Mouse (Mus musculus): ENCODE results near the gene Sptbn4. TPM values are rescaled to one million over a fixed set of nuclear protein-coding genes. Genes with fewer than 3 reads are reported as not detected.

Sptbn4 gene
- polyA plus RNA-seq, 1 experiment from 2014 or later, result 0.51 TPM

DNA sequence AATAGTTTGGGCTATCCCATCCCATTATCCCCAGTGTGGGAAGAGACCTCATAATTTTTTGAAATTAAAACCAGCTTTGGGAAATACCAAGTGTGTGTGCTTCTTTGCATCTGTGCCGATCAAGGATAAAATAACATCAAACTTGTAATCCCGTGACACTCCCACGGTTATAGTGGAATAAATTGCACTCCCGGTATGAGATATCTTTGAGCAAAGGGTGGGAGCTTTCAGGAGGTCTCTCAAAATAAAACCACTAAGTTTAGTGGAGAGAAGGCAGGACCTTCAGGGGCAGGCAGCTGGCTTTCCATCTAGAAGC, 42.7 kb upstream of the Sptbn4 start:
- Histone ChIP-seq H3K9me3 (ENCODE audit: low read depth, low read length) (no peaks in the 10 kb centered on the region), H3K27me3 (ENCODE audit: insufficient read depth, low read length) (no peaks in the 10 kb centered on the region), H3K4me3 (ENCODE audit: low read depth, low read length) (peak overlapping the region; percentile 31), H3K4me2 (peak overlapping the region; percentile 55), H3K9ac (peak overlapping the region; percentile 49), H3K36me3 (ENCODE audit: insufficient read depth) (peaks cover 9% of the 10 kb centered on the region), H3K27ac (ENCODE audit: low read depth) (peak overlapping the region; percentile 85), H3K4me1 (ENCODE audit: insufficient read depth) (peaks cover 6% of the 10 kb centered on the region)
- ATAC-seq (ENCODE audit: insufficient read depth) (no peak), DNase-seq (no peak)
- TF ChIP-seq CTCF (IDR thresholded peaks at IDR 0.05; ENCODE audit: low read depth), result no peak
- 23% methylated on average over 4 of the region's 4 CpGs for WGBS

DNA sequence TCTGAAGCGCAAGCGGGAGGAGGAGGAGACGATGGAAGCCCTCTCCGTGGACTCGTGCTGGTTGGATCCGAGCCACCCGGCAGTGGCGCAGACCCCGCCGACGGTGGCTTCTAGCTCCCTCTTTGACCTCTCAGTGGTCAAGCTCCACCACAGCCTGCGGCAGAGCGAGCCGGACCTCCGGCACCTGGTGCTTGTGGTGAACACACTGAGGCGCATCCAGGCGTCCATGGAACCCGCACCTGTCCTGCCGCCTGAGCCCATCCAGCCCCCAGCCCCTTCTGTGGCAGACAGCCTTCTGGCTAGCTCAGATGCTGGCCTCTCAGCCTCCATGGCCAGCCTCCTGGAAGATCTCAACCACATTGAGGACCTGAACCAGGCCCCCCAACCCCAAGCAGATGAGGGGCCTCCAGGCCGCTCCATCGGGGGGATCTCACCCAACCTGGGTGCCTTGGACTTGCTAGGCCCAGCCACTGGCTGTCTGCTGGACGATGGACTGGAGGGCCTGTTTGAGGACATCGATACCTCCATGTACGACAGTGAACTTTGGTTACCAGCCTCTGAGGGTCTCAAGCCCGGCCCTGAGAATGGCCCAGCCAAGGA, 41.9 kb upstream of the Sptbn4 start:
- Histone ChIP-seq H3K4me1 (ENCODE audit: insufficient read depth) (peaks cover 6% of the 10 kb centered on the region), H3K9me3 (ENCODE audit: low read depth, low read length) (no peaks in the 10 kb centered on the region), H3K36me3 (ENCODE audit: insufficient read depth) (peaks cover 9% of the 10 kb centered on the region), H3K4me3 (ENCODE audit: low read depth, low read length) (no peak overlapping the region), H3K4me2 (peak overlapping the region; percentile 55; the same call in 1 of the 2 replicates), H3K27ac (ENCODE audit: low read depth) (no peak overlapping the region), H3K27me3 (ENCODE audit: insufficient read depth, low read length) (no peaks in the 10 kb centered on the region), H3K9ac (no peak overlapping the region)
- DNase-seq, result no peak
- 90% methylated on average over 25 of the region's 25 CpGs for WGBS
- no peak for ATAC-seq (ENCODE audit: insufficient read depth)
- TF ChIP-seq CTCF (IDR thresholded peaks at IDR 0.05; ENCODE audit: low read depth), result no peak

DNA sequence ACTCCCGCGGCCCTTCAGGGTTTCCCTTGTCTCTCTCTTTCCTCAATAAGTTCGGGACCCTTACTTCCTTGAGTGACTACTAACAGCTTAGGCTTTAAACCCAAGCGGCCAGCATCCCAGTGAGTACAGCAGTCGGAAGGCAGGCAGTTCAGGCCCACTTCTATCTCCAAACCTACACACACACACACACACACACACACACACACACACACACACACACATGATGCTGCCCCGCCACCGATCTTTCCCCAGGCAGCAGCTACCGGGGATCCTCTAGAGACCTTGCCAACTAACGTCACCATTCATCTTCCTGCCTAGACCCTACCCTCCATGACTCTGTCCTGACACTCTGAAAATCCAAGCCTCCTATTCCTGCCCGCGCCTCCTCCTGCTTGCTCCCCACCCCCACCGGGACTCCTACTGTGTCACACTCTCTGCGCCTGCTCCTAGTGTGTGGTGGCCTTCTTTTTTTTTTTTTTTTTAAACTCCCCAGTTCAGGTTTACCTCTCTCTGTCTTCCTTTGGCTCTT, 40.3 kb upstream of the Sptbn4 start:
- Histone ChIP-seq H3K4me3 (ENCODE audit: low read depth, low read length) (peak overlapping the region; percentile 76), H3K9ac (peak overlapping the region; percentile 86), H3K4me1 (ENCODE audit: insufficient read depth) (peaks cover 6% of the 10 kb centered on the region), H3K27ac (ENCODE audit: low read depth) (peak overlapping the region; percentile 97), H3K27me3 (ENCODE audit: insufficient read depth, low read length) (no peaks in the 10 kb centered on the region), H3K36me3 (ENCODE audit: insufficient read depth) (peaks cover 9% of the 10 kb centered on the region), H3K4me2 (peak overlapping the region; percentile 83), H3K9me3 (ENCODE audit: low read depth, low read length) (no peaks in the 10 kb centered on the region)
- ATAC-seq (ENCODE audit: insufficient read depth) (no peak), DNase-seq (peak; percentile 55)
- 0% methylated on average over 13 of the region's 13 CpGs for WGBS
- TF ChIP-seq CTCF (IDR thresholded peaks at IDR 0.05; ENCODE audit: low read depth), result no peak

DNA sequence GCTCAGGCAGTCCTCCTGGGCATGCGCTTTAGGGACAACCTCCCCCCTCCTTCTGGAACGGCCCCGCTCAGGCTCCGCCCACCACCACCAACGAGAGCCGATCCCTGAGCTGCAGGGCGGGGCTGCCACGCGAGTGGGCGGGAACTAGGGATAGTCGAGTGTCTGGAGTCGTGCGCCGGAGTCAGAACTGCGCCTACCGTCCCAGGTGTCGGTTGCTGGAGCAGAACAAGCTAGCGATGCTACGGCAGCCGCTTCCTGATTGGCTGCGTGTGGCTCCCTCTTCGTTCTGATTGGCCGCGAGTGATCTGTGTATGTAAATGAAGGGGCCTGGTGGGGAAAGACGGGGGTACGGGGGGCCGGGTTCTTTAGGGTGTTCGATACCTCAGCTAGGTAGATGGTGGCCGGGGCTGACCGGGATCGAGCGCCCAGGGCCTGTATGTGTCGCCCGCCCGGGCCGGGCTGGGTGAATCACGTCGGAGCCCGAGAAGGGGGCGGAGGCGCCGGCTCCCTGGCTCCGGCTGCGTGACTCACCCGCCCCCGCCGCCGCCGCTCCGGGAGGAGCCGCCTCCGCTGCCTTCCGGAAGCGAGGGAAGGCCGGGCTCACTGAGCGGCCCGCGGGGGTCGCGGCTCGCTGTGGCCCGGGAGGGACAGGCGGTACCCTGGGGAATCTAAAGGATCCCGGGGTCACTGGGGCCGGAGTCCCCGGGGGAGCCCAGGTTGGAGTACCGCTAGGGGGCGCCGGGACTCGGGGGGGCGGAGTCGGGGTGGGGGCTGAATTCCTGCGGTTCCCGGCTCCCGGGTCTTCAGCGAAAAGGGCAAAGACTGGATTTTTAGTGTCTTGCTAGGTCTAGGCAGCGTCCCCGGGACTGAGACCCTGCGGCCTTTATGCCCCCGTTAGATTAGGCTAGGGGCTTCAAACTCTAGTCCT, 39.5 kb upstream of the Sptbn4 start, which contains the start of gene Sertad1:
Gene Sertad1 (plus strand): TSS at position 141 of the 928 bp plus-strand sequence.
- Histone ChIP-seq H3K9ac (peak within 1 kb of the TSS; percentile 86), H3K4me1 (ENCODE audit: insufficient read depth) (peaks cover 6% of the 10 kb centered on the region), H3K27ac (ENCODE audit: low read depth) (peak within 1 kb of the TSS; percentile 97), H3K4me3 (ENCODE audit: low read depth, low read length) (peak within 1 kb of the TSS; percentile 76), H3K36me3 (ENCODE audit: insufficient read depth) (peaks cover 9% of the 10 kb centered on the region), H3K27me3 (ENCODE audit: insufficient read depth, low read length) (no peaks in the 10 kb centered on the region), H3K9me3 (ENCODE audit: low read depth, low read length) (no peaks in the 10 kb centered on the region), H3K4me2 (peak within 1 kb of the TSS; percentile 83)
- WGBS, result under 1% methylated on average over 80 of the region's 80 CpGs
- peak; percentile 92 for ATAC-seq (ENCODE audit: insufficient read depth)
- DNase-seq, result peak; percentile 100
- peak; percentile 61 for TF ChIP-seq CTCF (IDR thresholded peaks at IDR 0.05; ENCODE audit: low read depth)

DNA sequence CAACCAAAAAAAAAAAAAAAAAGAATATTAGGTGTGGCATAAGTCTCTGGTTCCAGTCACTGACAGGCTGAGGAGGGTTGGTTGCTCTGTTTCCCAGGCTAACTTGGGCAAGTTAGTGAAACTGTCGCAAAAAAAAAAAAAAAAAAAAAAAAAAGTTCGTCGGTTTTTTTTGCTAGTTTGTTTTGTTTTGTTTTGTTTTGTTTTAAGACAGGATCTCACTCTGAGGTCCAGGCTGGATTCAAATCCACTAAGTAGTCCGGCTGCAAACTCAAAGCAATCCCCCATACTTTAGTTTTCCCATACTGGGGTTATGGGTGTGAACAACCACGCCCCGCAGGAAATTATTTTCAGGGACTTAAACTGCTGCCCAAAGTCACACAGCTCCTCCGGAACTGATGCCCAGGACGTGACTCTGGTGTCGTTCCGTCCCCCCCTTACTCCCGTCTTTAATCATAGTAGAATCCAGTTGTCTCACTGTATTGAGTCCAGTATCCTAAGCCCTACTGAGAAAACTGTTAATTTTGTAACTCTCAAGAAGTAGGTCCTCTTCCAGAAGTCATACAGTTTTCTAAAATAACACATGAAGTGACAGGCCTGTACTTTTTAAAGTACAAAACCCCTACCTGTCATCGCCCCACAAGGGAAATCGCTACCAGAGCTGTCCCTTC, 38.8 kb upstream of the Sptbn4 start:
- no peak for ATAC-seq (ENCODE audit: insufficient read depth)
- peak overlapping the region; percentile 17 for H3K9ac ChIP-seq

DNA sequence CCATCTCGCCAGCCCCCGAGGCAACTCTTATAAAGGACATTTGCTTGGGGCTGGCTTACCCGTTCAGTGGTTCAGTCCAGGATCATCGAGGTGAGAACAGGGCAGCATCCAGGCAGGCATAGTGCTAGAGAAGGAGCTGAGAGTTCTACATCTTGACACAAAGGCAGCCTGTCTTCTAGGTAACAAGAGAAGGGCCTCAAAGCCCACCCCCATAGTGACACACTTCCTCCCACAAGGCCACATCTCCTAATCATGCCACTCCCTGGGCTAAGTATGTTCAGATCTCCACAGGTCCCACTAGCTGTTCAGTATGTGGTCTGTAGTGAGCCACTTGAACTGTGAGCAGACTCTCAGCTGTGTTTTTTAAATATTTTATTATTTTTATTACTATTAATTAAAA, 36.4 kb upstream of the Sptbn4 start:
- Histone ChIP-seq H3K4me2 (no peak overlapping the region), H3K36me3 (ENCODE audit: insufficient read depth) (no peaks in the 10 kb centered on the region), H3K4me1 (ENCODE audit: insufficient read depth) (peaks cover 8% of the 10 kb centered on the region; the same call in 1 of the 2 replicates), H3K9ac (no peak overlapping the region), H3K9me3 (ENCODE audit: low read depth, low read length) (no peaks in the 10 kb centered on the region), H3K27ac (ENCODE audit: low read depth) (no peak overlapping the region), H3K4me3 (ENCODE audit: low read depth, low read length) (no peak overlapping the region), H3K27me3 (ENCODE audit: insufficient read depth, low read length) (no peaks in the 10 kb centered on the region)
- DNase-seq (no peak), ATAC-seq (ENCODE audit: insufficient read depth) (no peak)
- TF ChIP-seq CTCF (IDR thresholded peaks at IDR 0.05; ENCODE audit: low read depth), result no peak
- 81% methylated on average over 4 of the region's 4 CpGs for WGBS

More for the DNA sequence above, 38.8 kb upstream of the Sptbn4 start:
- H3K27ac ChIP-seq (ENCODE audit: low read depth), result peak overlapping the region; percentile 97
- no peaks in the 10 kb centered on the region for H3K27me3 ChIP-seq (ENCODE audit: insufficient read depth, low read length)
- 3% methylated on average over 13 of the region's 13 CpGs for WGBS
- peaks cover 9% of the 10 kb centered on the region for H3K36me3 ChIP-seq (ENCODE audit: insufficient read depth)
- DNase-seq, result peak; percentile 74
- peaks cover 4% of the 10 kb centered on the region; the same call in 1 of the 2 replicates for H3K4me1 ChIP-seq (ENCODE audit: insufficient read depth)
- H3K4me3 ChIP-seq (ENCODE audit: low read depth, low read length), result peak overlapping the region; percentile 76
- no peak for TF ChIP-seq CTCF (IDR thresholded peaks at IDR 0.05; ENCODE audit: low read depth)
- H3K4me2 ChIP-seq, result peak overlapping the region; percentile 83
- H3K9me3 ChIP-seq (ENCODE audit: low read depth, low read length), result no peaks in the 10 kb centered on the region
